Mouse (Mus musculus) midbrain, embryonic 15.5 days (tissue): ENCODE measurements around the gene Gemin4. TPM values are rescaled to one million over a fixed set of nuclear protein-coding genes. Genes with fewer than 3 reads are reported as not detected.
A peak's percentile ranks its signal among the peaks of the same experiment; 100 is the strongest.

ENCODE experiments used
- ATAC-seq: fragments of 200-750 bp; cut with Nextera tagmentation; replicated peaks from 2 replicates; pipeline ENCODE4 v1.8.0; 2017; ENCODE audit warnings: moderate TSS enrichment
- H3K27ac ChIP-seq: fragments of 300-500 bp; sonication (generic); 2 replicates; pipeline ENCODE4 v1.5.1; 2015; ENCODE audit warnings: mild to moderate bottlenecking, inconsistent platforms
- H3K27me3 ChIP-seq: fragments of 300-500 bp; sonication (generic); replicated peaks from 2 replicates; pipeline ENCODE4 v1.6.1; 2015; ENCODE audit warnings: inconsistent platforms
- H3K36me3 ChIP-seq: fragments of 300-500 bp; sonication (generic); replicated peaks from 2 replicates; pipeline ENCODE4 v1.6.1; 2015; ENCODE audit warnings: inconsistent platforms
- H3K4me1 ChIP-seq: fragments of 300-500 bp; sonication (generic); 2 replicates; pipeline ENCODE4 v1.6.1; 2015; ENCODE audit warnings: inconsistent platforms
- H3K4me2 ChIP-seq: fragments of 300-500 bp; sonication (generic); 2 replicates; pipeline ENCODE4 v1.6.1; 2015; ENCODE audit warnings: inconsistent platforms, mild to moderate bottlenecking, moderate library complexity
- H3K4me3 ChIP-seq: fragments of 300-500 bp; sonication (generic); 2 replicates; pipeline ENCODE4 v1.5.1; 2015; ENCODE audit warnings: mild to moderate bottlenecking, inconsistent platforms
- H3K9ac ChIP-seq: fragments of 300-500 bp; sonication (generic); 2 replicates; pipeline ENCODE4 v1.6.1; 2015; ENCODE audit warnings: mild to moderate bottlenecking, inconsistent platforms
- H3K9me3 ChIP-seq: fragments of 300-500 bp; sonication (generic); 2 replicates; pipeline ENCODE4 v1.6.1; 2016; ENCODE audit warnings: inconsistent platforms
- WGBS: fragments of 180-500 bp; shearing (Covaris S2); methylation state at CpG from one replicate; pipeline ENCODE4 v1.1.7; 2015; ENCODE audit warnings: mixed read lengths; 5-methylcytosine and 5-hydroxymethylcytosine counted together
- polyA plus RNA-seq: library from polyadenylated mRNA; unstranded; fragments of >200 nt; fragmentation: Nextera tagmentation; extraction: Ambion mirVana; gene quantifications from 2 replicates; pipeline ENCODE4 v1.2.1, GENCODE M21; 2015

Gemin4 gene
- polyA plus RNA-seq, 1 experiment from 2014 or later: 13.2 TPM

GRCm38 (mm10) chr11:76178726-76179494, 38.6 kb downstream of the Gemin4 start:
- H3K4me1 ChIP-seq: peaks cover 13% of the 10 kb centered on the region

GRCm38 (mm10) chr11:76170207-76170606, 47.3 kb downstream of the Gemin4 start:
- H3K4me1 ChIP-seq: no peaks in the 10 kb centered on the region
- no peak overlapping the region for H3K9ac ChIP-seq
- H3K27me3 ChIP-seq: no peaks in the 10 kb centered on the region
- H3K9me3 ChIP-seq: no peaks in the 10 kb centered on the region
- peaks cover 18% of the 10 kb centered on the region; the same call in 1 of the 2 replicates for H3K36me3 ChIP-seq
- H3K4me2 ChIP-seq: no peak overlapping the region
- no peak overlapping the region for H3K4me3 ChIP-seq
- H3K27ac ChIP-seq: no peak overlapping the region
- no peak for ATAC-seq
- 53% methylated on average over 5 of the region's 5 CpGs for WGBS

More at GRCm38 (mm10) chr11:76178726-76179494, 38.6 kb downstream of the Gemin4 start:
- H3K27ac ChIP-seq: peak overlapping the region; percentile 84
- H3K4me2 ChIP-seq: peak overlapping the region; percentile 84
- under 1% methylated on average over 28 of the region's 28 CpGs for WGBS
- peak overlapping the region; percentile 84 for H3K4me3 ChIP-seq
- 0 out of 2 replicates have a peak, but pooled peaks cover 1% of the 10 kb centered on the region for H3K36me3 ChIP-seq
- peak overlapping the region; percentile 58 for H3K9ac ChIP-seq
- ATAC-seq: peak; percentile 87
- H3K9me3 ChIP-seq: no peaks in the 10 kb centered on the region
- H3K27me3 ChIP-seq: no peaks in the 10 kb centered on the region

DNA sequence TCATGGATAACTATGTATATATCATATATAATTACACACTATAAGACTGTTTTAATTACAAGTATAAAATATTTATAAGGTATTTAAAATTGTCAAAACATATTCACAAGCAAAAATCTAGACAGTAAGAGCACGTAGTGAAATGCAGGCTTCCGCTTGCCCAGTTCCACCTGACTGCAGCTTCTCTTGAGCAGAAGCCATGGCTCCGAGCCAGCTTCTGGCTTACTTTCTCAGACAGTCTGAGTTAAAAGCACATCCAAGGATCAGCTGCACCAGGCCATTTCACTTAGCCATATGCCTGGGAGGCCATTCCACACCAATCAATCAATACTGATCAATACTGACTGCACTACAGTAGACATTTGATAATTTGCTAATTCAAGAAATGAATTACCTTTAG, 48.5 kb downstream of the Gemin4 start:
- no peaks in the 10 kb centered on the region for H3K4me1 ChIP-seq
- WGBS: 73% methylated on average over 3 of the region's 3 CpGs

DNA sequence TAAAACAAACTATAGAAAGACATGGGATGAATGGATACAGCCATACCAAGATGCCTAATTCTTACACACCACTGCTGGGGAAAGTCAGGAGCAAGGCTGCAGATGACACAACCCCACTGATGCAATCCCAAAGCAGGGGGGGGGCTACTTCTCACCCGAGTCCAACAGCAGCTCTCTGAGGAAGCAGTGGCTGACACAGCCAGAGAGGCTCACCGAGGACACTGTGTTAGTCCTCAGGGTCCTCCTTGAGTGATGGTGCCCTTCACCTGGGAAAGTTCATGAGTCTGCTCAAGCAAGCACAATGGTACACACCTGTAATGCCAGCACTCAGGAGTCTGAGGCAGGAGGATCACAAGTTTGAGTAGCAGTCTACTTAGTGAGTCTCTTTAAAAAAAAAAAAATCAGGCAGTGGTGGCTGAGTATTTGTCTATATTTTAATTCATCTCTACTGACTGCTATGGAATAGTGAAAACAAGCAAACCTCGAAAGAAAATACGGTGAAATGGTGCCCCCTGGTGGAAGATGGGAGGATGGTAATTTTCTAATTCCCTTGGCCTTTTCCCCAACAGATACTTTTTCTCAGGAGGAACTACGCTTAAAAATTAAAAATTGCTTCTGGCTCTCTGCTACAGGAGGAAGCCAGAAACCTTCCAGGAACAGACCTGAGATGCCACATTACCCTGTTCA, 50.2 kb downstream of the Gemin4 start:
- Histone ChIP-seq H3K9me3 (no peaks in the 10 kb centered on the region), H3K27me3 (no peaks in the 10 kb centered on the region), H3K9ac (no peak overlapping the region), H3K4me1 (no peaks in the 10 kb centered on the region), H3K36me3 (peaks cover 19% of the 10 kb centered on the region), H3K27ac (no peak overlapping the region), H3K4me3 (no peak overlapping the region), H3K4me2 (no peak overlapping the region)
- 29% methylated on average over 5 of the region's 5 CpGs for WGBS
- no peak for ATAC-seq

More for the DNA sequence above, 48.5 kb downstream of the Gemin4 start:
- Histone ChIP-seq H3K9me3 (no peaks in the 10 kb centered on the region), H3K4me3 (no peak overlapping the region), H3K4me2 (no peak overlapping the region), H3K9ac (no peak overlapping the region), H3K27me3 (no peaks in the 10 kb centered on the region), H3K27ac (no peak overlapping the region), H3K36me3 (peaks cover 20% of the 10 kb centered on the region)
- no peak for ATAC-seq

DNA sequence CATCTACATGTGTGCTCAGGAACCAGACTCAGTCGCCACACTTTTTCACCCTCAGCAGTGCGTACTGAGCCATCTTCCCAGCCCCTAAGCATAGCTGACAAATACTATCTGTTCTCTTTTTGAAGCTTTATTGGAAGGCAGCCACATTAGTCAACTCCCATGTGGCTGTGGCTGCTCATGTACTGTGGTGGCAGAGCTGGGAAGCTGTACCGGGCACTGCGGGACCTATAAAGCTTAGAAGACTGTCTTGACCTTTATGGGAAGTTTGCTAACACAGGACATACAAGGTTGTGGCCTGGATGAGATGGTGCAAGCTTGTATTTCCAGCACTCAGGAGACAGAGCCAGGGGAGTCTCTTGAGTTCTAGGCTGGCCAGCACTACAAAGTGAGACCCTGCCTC, 50.8 kb downstream of the Gemin4 start:
- Histone ChIP-seq H3K27me3 (no peaks in the 10 kb centered on the region), H3K36me3 (peaks cover 15% of the 10 kb centered on the region; the same call in 1 of the 2 replicates), H3K4me3 (no peak overlapping the region), H3K27ac (no peak overlapping the region), H3K4me1 (no peaks in the 10 kb centered on the region), H3K9ac (no peak overlapping the region), H3K4me2 (no peak overlapping the region), H3K9me3 (no peaks in the 10 kb centered on the region)
- ATAC-seq: no peak
- WGBS: 92% methylated on average over 4 of the region's 4 CpGs

Other genes with a start within 250 kb of the Gemin4 start
- 4.8 and 5.5 TPM in 2 replicates for gene 1700016K19Rik, start 217.8 kb downstream of the Gemin4 start, polyA plus RNA-seq
- 10.9 and 11.3 TPM in 2 replicates for gene Rflnb, start 189.9 kb downstream of the Gemin4 start, polyA plus RNA-seq
- 67.8 and 72.0 TPM in 2 replicates for gene Vps53, start 38.0 kb downstream of the Gemin4 start, polyA plus RNA-seq
- gene Fam57a, start 38.0 kb downstream of the Gemin4 start, polyA plus RNA-seq: 23.9 and 27.1 TPM in 2 replicates
- 0.54 and 0.74 TPM in 2 replicates for gene Dbil5, start 56 bp downstream of the Gemin4 start, polyA plus RNA-seq
- 25.8 and 27.0 TPM in 2 replicates for gene Mrm3, start 26.1 kb upstream of the Gemin4 start, polyA plus RNA-seq
- 121 and 123 TPM in 2 replicates for gene Glod4, start 26.1 kb upstream of the Gemin4 start, polyA plus RNA-seq
- 22.3 and 23.1 TPM in 2 replicates for gene Nxn, start 181.5 kb upstream of the Gemin4 start, polyA plus RNA-seq
- 103 and 109 TPM in 2 replicates for gene Timm22, start 189.3 kb upstream of the Gemin4 start, polyA plus RNA-seq